Mouse (Mus musculus) bone marrow, adult 2 months (tissue): ENCODE results near the gene Tpcn1.

Experiments used
- CTCF ChIP-seq: fragments of 200-500 bp; IDR thresholded peaks from 2 replicates; pipeline ENCODE4 v1.5.1; 2011; ENCODE audit warnings: low read length, control low read depth; ENCODE audit not compliant: control insufficient read depth, insufficient read depth
- POLR2A ChIP-seq: fragments of 200-500 bp; IDR thresholded peaks from 2 replicates; pipeline ENCODE4 v1.6.1; 2011; ENCODE audit warnings: low read depth, mild to moderate bottlenecking, control low read depth, low read length, borderline replicate concordance; ENCODE audit not compliant: control insufficient read depth

DNA sequence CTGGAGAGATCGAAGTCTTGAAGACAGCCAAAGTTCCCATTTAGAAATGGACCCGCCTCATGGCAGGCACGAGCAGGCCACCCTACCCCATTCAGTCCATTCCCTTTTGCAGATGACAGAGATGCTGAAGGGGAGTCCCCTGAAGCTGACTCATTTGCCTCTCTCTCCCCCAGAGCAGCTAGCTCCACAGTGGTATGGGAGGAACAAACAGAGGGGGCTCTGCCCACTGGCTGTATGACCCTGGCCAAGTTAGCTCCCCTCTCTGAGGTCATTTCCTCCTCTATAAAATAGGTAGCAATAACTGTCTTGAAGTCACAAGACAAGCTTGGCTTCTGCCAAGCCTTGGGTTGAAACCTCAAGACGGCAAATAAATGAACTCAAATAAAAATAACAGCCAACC is 5.0 kb downstream of the Tpcn1 start:
- TF ChIP-seq POLR2A (no peak), CTCF (no peak)
